Mouse (Mus musculus): ENCODE measurements around the gene Eno1. TPM values are rescaled to one million over a fixed set of nuclear protein-coding genes. Genes with fewer than 3 reads are reported as not detected.
A peak's percentile ranks its signal among the peaks of the same experiment; 100 is the strongest.

Eno1 gene
- polyA plus RNA-seq (2015; fragmentation: Nextera tagmentation; extraction: Ambion mirVana), result 1,290 and 1,439 TPM in 2 replicates

DNA sequence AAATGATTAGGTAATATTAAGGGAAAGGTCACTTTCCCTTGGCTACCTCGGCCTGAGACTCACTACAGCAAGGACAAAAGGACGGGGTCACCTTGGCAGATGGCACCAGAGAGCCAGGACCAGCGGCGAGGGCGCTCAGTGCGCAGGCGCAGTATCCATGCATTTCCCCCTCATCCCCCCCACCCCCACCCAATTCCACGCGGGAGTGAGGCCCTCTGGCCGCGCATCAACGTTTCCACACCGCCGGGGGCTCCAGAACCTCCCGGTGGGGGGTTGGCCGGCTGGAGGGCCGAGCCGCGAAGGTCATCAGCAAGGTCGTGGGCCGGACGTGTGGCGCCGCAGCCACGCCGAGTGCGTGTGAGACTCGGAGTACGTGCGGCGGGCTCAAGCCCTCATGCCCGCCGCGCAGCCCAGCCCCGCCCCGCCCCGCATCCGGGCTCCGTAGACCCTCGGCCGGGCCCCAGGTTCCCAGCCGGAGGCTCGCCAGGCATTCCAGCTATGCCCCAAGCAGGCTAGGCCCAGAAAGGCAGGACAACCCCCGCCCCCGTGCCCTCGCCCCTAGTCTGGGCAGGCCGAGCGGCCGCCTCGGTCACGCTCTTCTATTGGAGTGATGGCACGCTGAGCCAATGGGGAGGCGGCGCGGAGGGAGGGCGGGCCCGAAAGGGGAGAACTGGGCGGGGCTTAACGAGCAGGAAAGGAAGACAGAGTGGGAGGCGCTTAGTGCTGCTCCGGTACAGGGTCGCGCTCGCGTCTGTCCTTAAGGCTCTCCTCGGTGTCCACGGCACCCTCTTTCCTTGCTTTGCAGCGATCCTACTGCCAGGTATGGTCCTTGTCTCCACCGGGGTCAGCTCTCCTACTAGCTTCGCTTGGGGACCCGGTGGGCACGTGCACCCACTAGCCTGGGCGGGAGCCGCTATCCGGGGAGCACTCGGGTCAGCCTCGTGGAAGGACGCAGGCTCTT is at the start of gene Eno1:
Gene Eno1, plus strand, starts transcription at position 201 of the 961 bp plus-strand sequence.
- Histone ChIP-seq H3K9me3 (no peaks in the 10 kb centered on the region), H3K4me1 (peaks cover 54% of the 10 kb centered on the region), H3K9ac (peak within 1 kb of the TSS; percentile 90), H3K4me3 (peak within 1 kb of the TSS; percentile 77), H3K36me3 (peaks cover 16% of the 10 kb centered on the region), H3K27ac (peak within 1 kb of the TSS; percentile 99), H3K27me3 (no peaks in the 10 kb centered on the region), H3K4me2 (peak within 1 kb of the TSS; percentile 80)
- ATAC-seq (ENCODE audit: insufficient number of reproducible peaks, insufficient read depth, low FRiP score, low TSS enrichment, low read depth), result peak; percentile 99
- under 1% methylated on average over 75 of the region's 78 CpGs for WGBS

DNA sequence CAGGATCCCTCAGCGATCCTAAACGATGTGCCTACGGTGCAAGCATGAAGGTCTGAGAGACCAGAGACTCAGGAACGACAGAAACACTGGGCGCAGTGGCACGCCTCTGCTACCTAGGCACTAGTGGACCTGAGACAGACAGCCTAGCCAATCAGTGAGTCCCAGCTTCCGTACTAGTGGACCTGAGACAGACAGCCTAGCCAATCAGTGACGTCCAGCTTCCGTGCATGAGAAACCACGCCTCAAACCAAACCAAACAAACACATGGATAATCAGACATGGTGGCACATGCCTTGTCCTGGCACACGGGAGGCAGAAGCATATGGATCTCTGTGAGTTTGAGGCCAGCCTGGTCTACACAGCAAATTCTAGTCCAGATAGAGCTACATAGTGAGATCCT is 48.3 kb upstream of the Eno1 start:
- 0 out of 2 replicates have a peak, but pooled peaks cover 2% of the 10 kb centered on the region for H3K4me1 ChIP-seq
- no peaks in the 10 kb centered on the region for H3K9me3 ChIP-seq
- 49% methylated on average over 11 of the region's 11 CpGs for WGBS
- H3K4me2 ChIP-seq, result no peak overlapping the region
- peak overlapping the region; percentile 16; the same call in 1 of the 2 replicates for H3K9ac ChIP-seq
- H3K27ac ChIP-seq, result no peak overlapping the region
- no peak for ATAC-seq (ENCODE audit: insufficient number of reproducible peaks, insufficient read depth, low FRiP score, low TSS enrichment, low read depth)
- H3K36me3 ChIP-seq, result no peaks in the 10 kb centered on the region
- H3K27me3 ChIP-seq, result no peaks in the 10 kb centered on the region
- H3K4me3 ChIP-seq, result no peak overlapping the region

DNA sequence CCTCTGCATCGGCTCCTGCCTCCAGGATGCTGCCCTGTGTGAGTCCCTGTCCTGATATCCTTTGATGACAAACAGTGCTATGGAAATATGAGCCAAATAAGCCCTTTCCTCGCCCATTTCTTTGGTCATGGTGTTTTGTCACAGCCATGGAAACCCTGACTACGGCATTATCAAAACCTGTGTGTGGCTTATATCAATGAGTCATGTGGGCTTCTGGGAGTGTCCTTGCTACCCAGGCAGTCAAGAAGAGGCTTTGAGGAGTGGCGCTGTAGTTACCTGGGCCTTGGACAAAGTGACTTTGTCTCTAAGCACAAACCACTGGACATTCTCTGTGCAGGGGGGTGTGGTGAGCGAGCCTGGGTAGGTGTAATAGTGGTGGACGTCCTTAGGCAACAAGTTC is 44.3 kb upstream of the Eno1 start:
- H3K27ac ChIP-seq, result no peak overlapping the region

DNA sequence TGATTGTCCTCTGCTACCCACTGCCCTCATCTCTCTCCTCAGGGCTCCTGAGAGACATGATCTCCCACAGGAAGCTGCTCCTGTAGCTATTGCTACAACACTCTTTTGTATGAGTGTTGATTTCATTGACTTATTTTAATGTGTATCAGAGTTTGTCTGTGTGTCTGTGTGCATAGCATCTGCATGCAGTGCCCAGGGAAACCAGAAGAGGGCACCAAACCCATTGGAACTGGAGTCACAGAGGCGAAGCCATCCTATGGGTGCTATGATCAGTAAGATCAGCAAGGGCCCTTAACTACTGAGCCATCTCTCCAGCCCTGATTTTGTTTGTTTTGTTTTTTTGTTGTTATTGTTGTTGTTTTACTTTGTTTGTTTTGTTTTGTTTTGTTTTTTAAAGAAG is 42.6 kb upstream of the Eno1 start:
- Histone ChIP-seq H3K36me3 (no peaks in the 10 kb centered on the region), H3K4me3 (no peak overlapping the region), H3K4me1 (no peaks in the 10 kb centered on the region), H3K9me3 (no peaks in the 10 kb centered on the region), H3K27ac (no peak overlapping the region), H3K27me3 (no peaks in the 10 kb centered on the region), H3K9ac (no peak overlapping the region), H3K4me2 (no peak overlapping the region)
- no peak for ATAC-seq (ENCODE audit: insufficient number of reproducible peaks, insufficient read depth, low FRiP score, low TSS enrichment, low read depth)
- 51% methylated on average over 1 of the region's 1 CpGs for WGBS

More for the DNA sequence above, 44.3 kb upstream of the Eno1 start:
- Histone ChIP-seq H3K36me3 (no peaks in the 10 kb centered on the region), H3K4me1 (0 out of 2 replicates have a peak, but pooled peaks cover under 1% of the 10 kb centered on the region), H3K9ac (no peak overlapping the region), H3K9me3 (no peaks in the 10 kb centered on the region), H3K27me3 (no peaks in the 10 kb centered on the region), H3K4me3 (no peak overlapping the region), H3K4me2 (no peak overlapping the region)
- WGBS, result 78% methylated on average over 6 of the region's 6 CpGs
- ATAC-seq (ENCODE audit: insufficient number of reproducible peaks, insufficient read depth, low FRiP score, low TSS enrichment, low read depth), result no peak

DNA sequence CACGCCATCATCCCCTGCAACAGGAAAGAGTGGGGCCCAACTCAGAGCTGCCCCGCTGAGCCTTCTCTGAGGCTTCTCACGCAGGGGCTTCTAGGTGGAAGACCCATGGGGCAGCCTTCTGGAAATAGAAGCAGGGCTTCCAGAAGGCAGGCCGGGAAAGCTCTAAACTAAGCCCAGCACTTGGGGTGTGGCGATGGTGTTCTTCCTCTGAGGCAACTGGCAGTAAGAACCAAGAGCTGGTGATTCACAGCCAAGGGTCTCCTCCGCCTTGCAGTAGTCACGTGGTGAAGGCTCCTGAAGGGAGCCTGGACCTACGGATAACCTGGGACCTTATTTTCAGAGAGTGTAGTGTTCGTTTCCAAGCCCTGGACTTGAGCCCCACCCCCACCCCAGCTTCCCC is 38.3 kb upstream of the Eno1 start:
- Histone ChIP-seq H3K4me2 (no peak overlapping the region), H3K36me3 (no peaks in the 10 kb centered on the region), H3K4me1 (no peaks in the 10 kb centered on the region), H3K27ac (no peak overlapping the region), H3K4me3 (no peak overlapping the region), H3K9me3 (no peaks in the 10 kb centered on the region), H3K9ac (no peak overlapping the region), H3K27me3 (no peaks in the 10 kb centered on the region)
- ATAC-seq (ENCODE audit: insufficient number of reproducible peaks, insufficient read depth, low FRiP score, low TSS enrichment, low read depth), result no peak
- 76% methylated on average over 9 of the region's 9 CpGs for WGBS

DNA sequence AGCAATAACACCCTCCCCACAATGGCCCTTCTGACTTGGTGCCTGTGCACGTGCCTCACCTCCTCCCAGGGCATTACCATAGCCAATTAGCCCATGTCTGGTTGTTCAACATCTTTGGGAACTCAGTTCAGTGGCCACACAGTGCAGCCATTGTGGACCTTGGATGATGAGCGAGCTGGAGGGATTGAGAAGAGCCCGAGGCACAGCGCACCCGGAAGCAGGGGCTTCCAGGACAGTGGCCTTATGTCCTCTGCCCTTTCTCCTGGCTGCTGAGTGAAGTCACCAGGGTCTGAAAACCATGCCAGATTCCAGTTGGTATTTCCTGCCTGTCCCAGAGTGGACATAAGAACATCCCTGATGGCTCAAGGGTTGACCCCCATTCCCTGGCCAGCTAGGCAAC is 35.3 kb upstream of the Eno1 start, which contains the start of gene Car6:
Gene Car6, minus strand, starts transcription at position 101 of the 400 bp plus-strand sequence.
- H3K27ac ChIP-seq, result no peak within 1 kb of the TSS
- WGBS, result 28% methylated on average over 5 of the region's 5 CpGs
- ATAC-seq (ENCODE audit: insufficient number of reproducible peaks, insufficient read depth, low FRiP score, low TSS enrichment, low read depth), result no peak
- H3K9ac ChIP-seq, result no peak within 1 kb of the TSS
- H3K4me2 ChIP-seq, result no peak within 1 kb of the TSS
- H3K27me3 ChIP-seq, result no peaks in the 10 kb centered on the region
- no peaks in the 10 kb centered on the region for H3K9me3 ChIP-seq
- H3K4me1 ChIP-seq, result no peaks in the 10 kb centered on the region
- H3K4me3 ChIP-seq, result no peak within 1 kb of the TSS
- no peaks in the 10 kb centered on the region for H3K36me3 ChIP-seq

DNA sequence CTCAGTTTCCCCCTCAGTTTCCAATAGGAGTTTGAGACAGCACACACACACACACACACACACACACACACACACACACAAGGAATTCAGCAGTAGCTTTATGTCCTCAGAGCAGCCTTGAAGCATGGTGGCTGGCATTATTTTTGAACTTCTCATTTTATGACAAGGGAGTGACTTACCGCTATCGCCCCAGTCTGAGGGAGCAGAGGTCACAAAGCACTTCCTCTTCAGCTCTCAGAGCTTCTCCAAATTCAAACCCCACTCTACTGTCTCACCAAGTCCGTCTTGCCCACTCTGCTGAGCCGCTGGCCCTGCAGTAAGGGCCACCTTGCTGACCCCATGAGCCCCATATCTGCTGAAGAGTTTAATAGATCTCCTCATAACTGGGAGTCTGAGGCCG is 33.8 kb upstream of the Eno1 start:
- 78% methylated on average over 5 of the region's 5 CpGs for WGBS

DNA sequence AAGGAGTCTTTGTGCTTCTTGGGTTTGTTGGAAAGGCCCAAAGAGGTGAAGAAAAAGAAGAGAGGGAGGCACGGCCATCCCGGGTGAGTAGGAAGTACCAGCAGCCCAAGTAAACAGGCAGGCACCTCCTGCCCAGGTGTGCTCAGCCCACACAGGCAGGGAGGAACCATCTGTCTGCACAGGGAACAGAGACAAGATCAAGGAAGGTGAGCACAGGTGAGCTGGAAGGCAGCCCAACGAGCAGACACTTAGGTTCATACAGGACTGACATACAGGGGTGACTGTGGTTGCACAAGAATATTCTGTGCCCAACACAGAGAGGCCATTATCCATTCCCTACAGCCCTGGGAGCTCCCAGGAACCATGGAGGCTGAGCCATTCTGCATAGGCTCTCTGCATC is 31.6 kb upstream of the Eno1 start:
- 77% methylated on average over 3 of the region's 3 CpGs for WGBS
- no peak overlapping the region for H3K4me2 ChIP-seq
- no peaks in the 10 kb centered on the region for H3K9me3 ChIP-seq
- no peak overlapping the region for H3K27ac ChIP-seq
- H3K9ac ChIP-seq, result no peak overlapping the region
- no peak for ATAC-seq (ENCODE audit: insufficient number of reproducible peaks, insufficient read depth, low FRiP score, low TSS enrichment, low read depth)
- H3K4me3 ChIP-seq, result no peak overlapping the region
- no peaks in the 10 kb centered on the region for H3K36me3 ChIP-seq
- no peaks in the 10 kb centered on the region for H3K27me3 ChIP-seq
- no peaks in the 10 kb centered on the region for H3K4me1 ChIP-seq

More for the DNA sequence above, 33.8 kb upstream of the Eno1 start:
- no peak overlapping the region for H3K4me3 ChIP-seq
- H3K27ac ChIP-seq, result no peak overlapping the region
- no peaks in the 10 kb centered on the region for H3K36me3 ChIP-seq
- ATAC-seq (ENCODE audit: insufficient number of reproducible peaks, insufficient read depth, low FRiP score, low TSS enrichment, low read depth), result no peak
- no peak overlapping the region for H3K9ac ChIP-seq
- no peaks in the 10 kb centered on the region for H3K27me3 ChIP-seq
- H3K9me3 ChIP-seq, result no peaks in the 10 kb centered on the region
- H3K4me2 ChIP-seq, result no peak overlapping the region
- H3K4me1 ChIP-seq, result no peaks in the 10 kb centered on the region

DNA sequence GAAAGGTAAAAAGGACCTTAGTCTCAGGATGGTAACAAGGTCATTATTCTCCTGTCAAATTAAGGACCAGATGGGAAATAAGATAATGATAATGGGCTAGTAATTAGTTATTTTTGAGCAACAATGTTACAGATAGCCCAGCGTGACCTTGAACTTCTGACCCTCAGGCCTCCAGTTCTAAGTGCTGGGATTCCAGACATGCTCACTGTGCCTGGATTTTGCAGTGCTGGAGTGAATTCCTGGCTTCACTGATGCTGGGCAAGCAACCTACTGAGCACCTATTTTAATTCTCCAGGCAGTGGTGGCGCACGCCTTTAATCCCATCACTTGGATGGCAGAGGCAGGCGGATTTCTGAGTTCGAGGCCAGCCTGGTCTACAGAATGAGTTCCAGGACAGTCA is 26.8 kb upstream of the Eno1 start:
- ATAC-seq (ENCODE audit: insufficient number of reproducible peaks, insufficient read depth, low FRiP score, low TSS enrichment, low read depth), result no peak
- WGBS, result 93% methylated on average over 5 of the region's 5 CpGs
- no peak overlapping the region for H3K27ac ChIP-seq
- no peak overlapping the region for H3K4me2 ChIP-seq
- H3K36me3 ChIP-seq, result no peaks in the 10 kb centered on the region
- no peaks in the 10 kb centered on the region for H3K27me3 ChIP-seq
- no peaks in the 10 kb centered on the region for H3K9me3 ChIP-seq
- H3K4me1 ChIP-seq, result peaks cover 6% of the 10 kb centered on the region
- no peak overlapping the region for H3K4me3 ChIP-seq
- H3K9ac ChIP-seq, result no peak overlapping the region

DNA sequence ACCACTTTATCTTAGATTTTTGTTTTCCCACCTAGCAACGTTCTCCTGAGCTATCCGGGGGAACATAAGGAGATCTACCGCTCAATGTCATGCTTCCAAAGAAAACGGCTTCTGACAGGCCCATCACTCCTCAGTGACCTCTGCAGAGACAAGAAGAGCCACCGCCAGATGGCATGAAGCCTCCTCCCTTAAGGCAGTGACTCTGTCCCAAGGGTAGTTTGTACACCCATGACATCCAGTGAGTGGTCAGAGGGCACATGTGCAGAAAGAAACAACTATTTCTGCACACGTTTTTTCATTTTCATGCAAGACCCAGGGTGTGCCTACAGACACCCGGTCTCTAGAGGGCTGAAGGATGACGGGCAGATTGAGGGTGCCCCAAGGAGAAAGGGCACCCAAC is 26.2 kb upstream of the Eno1 start:
- H3K27ac ChIP-seq, result no peak overlapping the region
- WGBS, result 80% methylated on average over 8 of the region's 8 CpGs
- no peaks in the 10 kb centered on the region for H3K27me3 ChIP-seq
- no peak for ATAC-seq (ENCODE audit: insufficient number of reproducible peaks, insufficient read depth, low FRiP score, low TSS enrichment, low read depth)
- H3K9me3 ChIP-seq, result no peaks in the 10 kb centered on the region
- H3K36me3 ChIP-seq, result no peaks in the 10 kb centered on the region
- H3K4me1 ChIP-seq, result peaks cover 6% of the 10 kb centered on the region
- H3K4me2 ChIP-seq, result no peak overlapping the region
- no peak overlapping the region for H3K4me3 ChIP-seq
- no peak overlapping the region for H3K9ac ChIP-seq

DNA sequence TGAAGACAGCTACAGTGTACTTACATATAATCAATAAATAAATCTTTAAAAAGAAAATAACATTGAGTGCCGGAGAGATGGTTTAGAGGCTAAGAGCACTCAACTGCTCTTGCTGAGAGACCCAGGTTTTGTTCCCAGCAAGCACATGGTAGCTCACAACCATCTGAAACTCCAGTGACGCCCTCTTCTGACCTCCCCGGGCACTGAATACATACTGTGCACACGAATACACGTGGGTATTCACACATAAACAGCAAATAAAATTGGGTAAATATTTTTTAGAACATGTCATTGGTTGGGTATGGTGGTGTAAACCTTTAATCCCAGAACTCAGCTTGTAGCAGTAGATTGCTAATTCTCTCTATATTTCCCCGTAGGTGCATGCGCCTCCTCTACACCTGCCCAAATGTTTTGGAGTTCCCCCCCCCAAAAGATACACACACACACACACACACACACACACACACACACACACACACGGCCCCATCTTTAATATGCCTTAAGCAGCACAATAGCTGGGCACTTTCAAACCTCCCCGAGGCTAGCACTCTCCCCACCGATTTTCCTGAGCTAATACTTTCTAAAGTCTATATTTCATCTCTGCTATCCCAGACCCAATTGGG is 24.5 kb upstream of the Eno1 start:
- H3K27ac ChIP-seq, result no peak overlapping the region
- ATAC-seq (ENCODE audit: insufficient number of reproducible peaks, insufficient read depth, low FRiP score, low TSS enrichment, low read depth), result peak; percentile 52; the same call in 1 of the 2 replicates
- H3K4me2 ChIP-seq, result peak overlapping the region; percentile 62

More for the DNA sequence above, 24.5 kb upstream of the Eno1 start:
- WGBS, result 49% methylated on average over 10 of the region's 10 CpGs
- H3K36me3 ChIP-seq, result no peaks in the 10 kb centered on the region
- H3K9ac ChIP-seq, result no peak overlapping the region; the same call in 1 of the 2 replicates
- H3K9me3 ChIP-seq, result no peaks in the 10 kb centered on the region
- H3K27me3 ChIP-seq, result no peaks in the 10 kb centered on the region
- H3K4me1 ChIP-seq, result peaks cover 6% of the 10 kb centered on the region
- peak overlapping the region; percentile 39 for H3K4me3 ChIP-seq
